10 mouse cellular contexts compared by ENCODE assay signal in genomic region chr17:34629796-34630603, GRCm38 (mm10). TPM values are rescaled to one million over a fixed set of nuclear protein-coding genes. Genes with fewer than 3 reads are reported as not detected.
DNase-seq lines count a peak whose midpoint lies in the region; ATAC-seq lines count a peak whose summit lies in the region.
"Had no signal": no experiment of that assay in that cellular context is flagged by ENCODE, and none has a peak within 500 bp of the region (broad histone marks: within the 10 kb centered on the region; RNA-seq: fewer than 3 reads in every experiment).

No protein-coding gene starts in this region.

- ATAC-seq in heart, embryonic 11.5 days (replicated peaks; ENCODE audit: insufficient number of reproducible peaks, low FRiP score, low TSS enrichment): no peak
- ATAC-seq in forebrain, embryonic 14.5 days: no peak
- no peak for ATAC-seq in midbrain, embryonic 13.5 days

- H3K27me3 ChIP-seq in heart, embryonic 11.5 days (ENCODE audit: control insufficient read depth, insufficient read depth, low read length): peaks cover 49% of the 10 kb centered on the region
- peaks cover 20% of the 10 kb centered on the region for H3K27me3 ChIP-seq in forebrain, embryonic 14.5 days (replicated peaks; ENCODE audit: control insufficient read depth, insufficient read depth, low read length)
- H3K27me3 ChIP-seq in midbrain, embryonic 13.5 days: peaks cover 34% of the 10 kb centered on the region

- no peak for DNase-seq in heart, postnatal 25 days (ENCODE audit: low spot score)
- peak; percentile 69 for DNase-seq in CD4-positive, CD25-positive, alpha-beta regulatory T cell, adult 2 months (ENCODE audit: low read depth, low spot score)
- DNase-seq in forebrain, embryonic 14.5 days (ENCODE audit: low spot score): no peak
- DNase-seq in ovary, postnatal 36 days (ENCODE audit: low spot score): no peak
- DNase-seq in urinary bladder, postnatal 25 days (ENCODE audit: low spot score): no peak
- no peak for DNase-seq in gastrocnemius, adult 8-10 months (ENCODE audit: low spot score in 2 of 2)

- H3K27ac ChIP-seq in heart, embryonic 11.5 days (ENCODE audit: low read depth, low read length): no peak overlapping the region
- H3K27ac ChIP-seq in forebrain, embryonic 14.5 days (ENCODE audit: low read depth, low read length): peak overlapping the region; percentile 9; the same call in 1 of the 2 replicates
- peak overlapping the region; percentile 94 for H3K27ac ChIP-seq in midbrain, embryonic 13.5 days

- intact Hi-C loops in heart, postnatal 25 days (cut with DNase I): no loop called here

- no peaks in the 10 kb centered on the region for H3K36me3 ChIP-seq in heart, embryonic 11.5 days (ENCODE audit: control insufficient read depth, insufficient read depth, low read length)
- H3K36me3 ChIP-seq in forebrain, embryonic 14.5 days (ENCODE audit: control insufficient read depth, insufficient read depth, low read length): peaks cover 5% of the 10 kb centered on the region
- H3K36me3 ChIP-seq in midbrain, embryonic 13.5 days: 0 out of 2 replicates have a peak, but pooled peaks cover 3% of the 10 kb centered on the region

- peak overlapping the region; percentile 30; the same call in 1 of the 2 replicates for H3K4me3 ChIP-seq in heart, embryonic 11.5 days (ENCODE audit: low read depth, low read length)
- H3K4me3 ChIP-seq in forebrain, embryonic 14.5 days (ENCODE audit: low read depth, low read length): peak overlapping the region; percentile 71
- peak overlapping the region; percentile 80 for H3K4me3 ChIP-seq in midbrain, embryonic 13.5 days (replicated peaks)
- H3K4me3 ChIP-seq: erythroblast, embryonic 14.5 days had no signal

- no peak overlapping the region for H3K9ac ChIP-seq in heart, embryonic 11.5 days (ENCODE audit: low read depth, low read length)
- peak overlapping the region; percentile 52 for H3K9ac ChIP-seq in forebrain, embryonic 14.5 days (ENCODE audit: low read length)
- peak overlapping the region; percentile 83 for H3K9ac ChIP-seq in midbrain, embryonic 13.5 days (replicated peaks)

- H3K4me1 ChIP-seq in heart, embryonic 11.5 days (ENCODE audit: control insufficient read depth, insufficient read depth, low read length): peaks cover 32% of the 10 kb centered on the region
- H3K4me1 ChIP-seq in forebrain, embryonic 14.5 days (ENCODE audit: control insufficient read depth, insufficient read depth, low read length): peaks cover 40% of the 10 kb centered on the region
- peaks cover 65% of the 10 kb centered on the region for H3K4me1 ChIP-seq in midbrain, embryonic 13.5 days (replicated peaks)

- WGBS in heart, embryonic 11.5 days (ENCODE audit: insufficient replicate concordance): 10% methylated on average over 12 of the region's 12 CpGs
- 21% methylated on average over 12 of the region's 12 CpGs for WGBS in forebrain, embryonic 14.5 days
- 13% methylated on average over 12 of the region's 12 CpGs for WGBS in midbrain, embryonic 13.5 days

- no peaks in the 10 kb centered on the region for H3K9me3 ChIP-seq in heart, embryonic 11.5 days (replicated peaks; ENCODE audit: control insufficient read depth, low read length)
- no peaks in the 10 kb centered on the region for H3K9me3 ChIP-seq in forebrain, embryonic 14.5 days (replicated peaks; ENCODE audit: control insufficient read depth, low read length)
- H3K9me3 ChIP-seq in midbrain, embryonic 13.5 days: no peaks in the 10 kb centered on the region

- H3K4me2 ChIP-seq in heart, embryonic 11.5 days: no peak overlapping the region
- H3K4me2 ChIP-seq in forebrain, embryonic 14.5 days (ENCODE audit: low read length): peak overlapping the region; percentile 87
- H3K4me2 ChIP-seq in midbrain, embryonic 13.5 days (replicated peaks): peak overlapping the region; percentile 91

RNA-seq across cellular contexts. Expression of gene Prrt1, which starts 0.7 kb away (rescaled TPM):
- not detected in 2 replicates for polyA plus RNA-seq in heart, embryonic 11.5 days (2014; fragmentation: Nextera tagmentation; extraction: Ambion mirVana)
- total RNA-seq in heart, postnatal 25 days (2021): 1 to 10 TPM; 1.1 to 1.9 TPM
- polyA plus RNA-seq in forebrain, embryonic 14.5 days (2014; fragmentation: Nextera tagmentation; extraction: Ambion mirVana): 5.0 and 5.5 TPM in 2 replicates
- 7.4 and 7.5 TPM in 2 replicates for polyA plus RNA-seq in midbrain, embryonic 13.5 days (2015; fragmentation: Nextera tagmentation; extraction: Ambion mirVana)
- under 1 TPM in 3 of 4 experiments, not detected in 1; 0.12 to 0.35 (median 0.25) TPM for total RNA-seq in gastrocnemius, adult 8-10 months (2022)
- total RNA-seq: CH12.LX had no signal
- polyA plus RNA-seq: erythroblast, embryonic 14.5 days had no signal

RNA-seq across cellular contexts. Expression of gene Ppt2, which starts 1.7 kb away (rescaled TPM):
- polyA plus RNA-seq in heart, embryonic 11.5 days (2014; fragmentation: Nextera tagmentation; extraction: Ambion mirVana): 31.7 and 34.3 TPM in 2 replicates
- total RNA-seq in heart, postnatal 25 days (2021): 10 to 100 TPM; 53.2 to 53.7 TPM
- 23.8 and 24.6 TPM in 2 replicates for polyA plus RNA-seq in forebrain, embryonic 14.5 days (2014; fragmentation: Nextera tagmentation; extraction: Ambion mirVana)
- 22.3 and 23.3 TPM in 2 replicates for polyA plus RNA-seq in midbrain, embryonic 13.5 days (2015; fragmentation: Nextera tagmentation; extraction: Ambion mirVana)
- 10 to 100 TPM; 38.0 to 40.7 (median 39.9) TPM for total RNA-seq in gastrocnemius, adult 8-10 months (2022)

RNA-seq across cellular contexts. Expression of gene Egfl8, which starts 14.2 kb away (rescaled TPM):
- 0.82 and 0.90 TPM in 2 replicates for polyA plus RNA-seq in heart, embryonic 11.5 days (2014; fragmentation: Nextera tagmentation; extraction: Ambion mirVana)
- total RNA-seq in heart, postnatal 25 days (2021): 1 to 10 TPM; 1.7 to 1.8 TPM
- polyA plus RNA-seq in forebrain, embryonic 14.5 days (2014; fragmentation: Nextera tagmentation; extraction: Ambion mirVana): 7.6 and 8.7 TPM in 2 replicates
- 6.8 and 8.6 TPM in 2 replicates for polyA plus RNA-seq in midbrain, embryonic 13.5 days (2015; fragmentation: Nextera tagmentation; extraction: Ambion mirVana)
- total RNA-seq in gastrocnemius, adult 8-10 months (2022): 1 to 10 TPM in 3 of 4 experiments, under 1 TPM in 1; 0.77 to 1.4 (median 1.1) TPM
- total RNA-seq: CH12.LX had no signal

RNA-seq across cellular contexts. Expression of gene Fkbpl, which starts 14.6 kb away (rescaled TPM):
- polyA plus RNA-seq in heart, embryonic 11.5 days (2014; fragmentation: Nextera tagmentation; extraction: Ambion mirVana): 10.9 and 11.4 TPM in 2 replicates
- total RNA-seq in heart, postnatal 25 days (2021): 1 to 10 TPM; 6.2 to 6.6 TPM
- 12.6 and 14.9 TPM in 2 replicates for polyA plus RNA-seq in forebrain, embryonic 14.5 days (2014; fragmentation: Nextera tagmentation; extraction: Ambion mirVana)
- 17.0 and 18.9 TPM in 2 replicates for polyA plus RNA-seq in midbrain, embryonic 13.5 days (2015; fragmentation: Nextera tagmentation; extraction: Ambion mirVana)
- 1 to 10 TPM; 5.3 to 9.4 (median 8.9) TPM for total RNA-seq in gastrocnemius, adult 8-10 months (2022)

RNA-seq across cellular contexts. Expression of gene Atf6b, which starts 16.9 kb away (rescaled TPM):
- 41.0 and 49.8 TPM in 2 replicates for polyA plus RNA-seq in heart, embryonic 11.5 days (2014; fragmentation: Nextera tagmentation; extraction: Ambion mirVana)
- 10 to 100 TPM; 15.6 to 17.8 TPM for total RNA-seq in heart, postnatal 25 days (2021)
- polyA plus RNA-seq in forebrain, embryonic 14.5 days (2014; fragmentation: Nextera tagmentation; extraction: Ambion mirVana): 75.0 and 90.9 TPM in 2 replicates
- polyA plus RNA-seq in midbrain, embryonic 13.5 days (2015; fragmentation: Nextera tagmentation; extraction: Ambion mirVana): 118 and 122 TPM in 2 replicates
- 1 to 10 TPM; 5.4 to 7.6 (median 6.3) TPM for total RNA-seq in gastrocnemius, adult 8-10 months (2022)

Comparison
In these comparisons a context has a peak if more than half of its experiments do, and no peak if none do; other contexts are left out.
1. H3K4me3 ChIP-seq: peak in every context shown above with its lines; median percentile 80 in midbrain, embryonic 13.5 days; 71 in forebrain, embryonic 14.5 days; 30 in heart, embryonic 11.5 days.